Mouse (Mus musculus) ovary, postnatal 10 days (tissue): Measurements from ENCODE around the gene Mtnr1b.
"Not testable (repeated sequence)": the region's sequence is repeated elsewhere in the genome, so short reads cannot be mapped to it uniquely, and the experiment has no call there.

ENCODE experiments used
- DNase-seq: peaks from one replicate; pipeline ENCODE4 v3.0.0; 2022; ENCODE audit warnings: low spot score

The Mtnr1b gene

DNA sequence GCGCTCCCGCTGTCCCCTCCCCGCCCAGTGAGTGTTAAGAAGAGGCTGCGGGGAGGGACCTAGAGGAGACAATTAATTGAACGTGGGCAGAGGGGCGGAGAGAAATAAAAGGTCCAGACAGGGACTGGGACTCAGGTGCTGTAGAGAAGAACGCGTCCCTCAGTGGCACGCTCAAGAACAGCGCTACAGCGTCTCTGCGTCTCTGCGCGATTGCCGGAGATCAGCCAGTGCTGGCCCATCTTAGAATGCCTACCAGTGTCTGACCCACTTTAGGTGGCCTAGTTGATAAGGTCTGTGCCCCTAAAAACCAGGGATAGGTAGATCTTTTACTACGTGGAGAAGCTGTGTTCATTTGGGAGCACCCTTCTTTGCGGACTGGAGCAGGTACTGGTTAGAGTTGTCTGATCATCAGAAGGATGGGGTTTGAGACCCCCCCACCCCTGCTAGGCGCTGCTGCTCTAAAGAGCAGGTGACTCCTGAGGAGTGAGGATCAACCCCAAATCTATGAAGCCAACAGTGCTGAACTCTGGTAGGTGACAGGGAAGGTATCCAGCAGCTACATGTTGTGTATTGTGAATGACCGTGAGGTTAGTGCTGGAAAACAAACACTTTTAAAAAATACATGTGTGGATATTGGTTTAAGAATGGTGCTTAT lies at the start of gene Mtnr1b:
TSS of gene Mtnr1b (minus strand) at position 51 of the 655 bp plus-strand sequence.
- DNase-seq = no peak

DNA sequence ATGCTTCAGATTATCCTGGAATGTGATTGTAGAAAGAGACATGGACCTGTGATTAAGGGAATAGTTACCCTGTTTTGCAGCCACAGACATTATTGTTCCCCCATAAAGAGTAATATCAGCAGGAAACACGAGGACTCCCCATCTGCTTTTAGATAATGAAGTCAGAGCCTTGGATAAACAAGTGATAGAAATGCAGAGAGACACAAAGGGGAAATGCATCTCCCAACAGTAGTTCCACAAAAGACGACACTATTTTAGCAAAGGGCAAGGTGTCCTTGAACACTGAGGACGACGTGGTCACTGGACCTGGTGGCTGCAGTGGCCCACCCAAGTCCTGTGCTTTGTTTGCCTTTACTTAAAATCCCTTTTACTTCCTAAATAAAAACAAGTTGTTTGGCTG lies 45.9 kb upstream of the Mtnr1b start:
- DNase-seq = no peak

DNA sequence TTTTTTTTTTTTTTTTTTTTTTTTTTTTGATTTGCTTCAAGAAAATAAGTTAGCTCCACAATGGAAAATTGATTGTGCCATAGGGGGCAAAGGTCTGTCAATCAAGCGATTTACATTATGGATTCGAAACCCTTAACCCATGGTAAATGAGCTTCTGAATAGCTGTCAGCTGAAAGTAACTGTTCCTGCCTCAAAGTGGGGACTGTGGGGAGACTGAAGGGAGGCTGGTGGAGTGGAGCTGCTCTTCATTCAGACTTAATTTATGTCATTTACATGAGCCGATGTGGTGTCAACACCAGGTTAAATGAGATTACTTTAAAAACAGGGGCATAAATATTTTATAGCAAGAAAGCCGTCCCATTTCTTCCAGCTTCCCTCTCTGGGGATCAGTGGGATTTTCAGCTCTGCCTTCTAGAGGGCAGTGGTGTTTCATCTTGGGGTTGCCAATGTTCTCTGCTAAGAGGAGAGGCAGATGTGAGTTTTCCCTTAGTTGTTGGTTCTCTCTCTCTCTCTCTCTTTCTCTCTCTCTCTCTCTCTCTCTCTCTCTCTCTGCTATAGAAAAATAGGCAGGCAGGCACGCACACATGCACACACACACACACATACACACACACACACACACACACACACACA lies 45.1 kb upstream of the Mtnr1b start:
- no peak for DNase-seq

DNA sequence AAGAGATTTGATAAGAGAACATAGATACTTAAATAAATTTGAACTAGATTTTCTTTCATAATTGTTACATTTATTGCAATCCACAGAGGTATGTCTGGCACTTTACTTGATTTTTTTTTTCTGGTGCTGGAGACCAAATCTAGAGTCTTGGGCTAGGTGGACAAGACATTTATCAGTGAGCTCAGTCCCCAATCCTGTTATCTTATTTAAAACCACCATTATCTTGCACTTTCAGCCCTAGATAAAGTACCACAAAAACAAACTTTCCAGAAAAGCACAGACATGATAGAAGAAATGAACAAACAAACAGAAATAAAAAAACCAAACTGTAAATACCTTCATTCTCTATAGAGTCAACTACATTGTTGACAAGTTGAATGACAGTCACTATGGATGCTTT lies 42.2 kb upstream of the Mtnr1b start:
- no peak for DNase-seq

DNA sequence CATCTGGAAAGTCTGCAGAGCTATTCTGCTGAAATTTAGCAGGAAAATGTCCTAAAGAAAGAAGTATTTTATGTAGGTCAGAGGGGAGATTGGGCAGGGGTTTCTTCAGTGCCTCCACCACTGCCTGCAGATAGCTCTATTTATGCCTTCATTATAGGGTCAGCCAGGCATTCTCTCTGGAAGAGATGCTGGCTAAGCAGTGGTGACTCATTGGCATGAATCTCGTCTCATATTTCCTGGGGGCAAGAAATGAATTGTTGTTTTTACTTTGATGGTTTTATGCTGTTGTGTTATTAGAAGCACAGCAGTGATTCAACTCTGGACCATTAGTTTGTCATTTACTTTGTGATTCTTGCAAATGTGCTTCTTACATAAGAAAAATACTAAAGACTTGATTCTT lies 38.4 kb upstream of the Mtnr1b start:
- DNase-seq = no peak

DNA sequence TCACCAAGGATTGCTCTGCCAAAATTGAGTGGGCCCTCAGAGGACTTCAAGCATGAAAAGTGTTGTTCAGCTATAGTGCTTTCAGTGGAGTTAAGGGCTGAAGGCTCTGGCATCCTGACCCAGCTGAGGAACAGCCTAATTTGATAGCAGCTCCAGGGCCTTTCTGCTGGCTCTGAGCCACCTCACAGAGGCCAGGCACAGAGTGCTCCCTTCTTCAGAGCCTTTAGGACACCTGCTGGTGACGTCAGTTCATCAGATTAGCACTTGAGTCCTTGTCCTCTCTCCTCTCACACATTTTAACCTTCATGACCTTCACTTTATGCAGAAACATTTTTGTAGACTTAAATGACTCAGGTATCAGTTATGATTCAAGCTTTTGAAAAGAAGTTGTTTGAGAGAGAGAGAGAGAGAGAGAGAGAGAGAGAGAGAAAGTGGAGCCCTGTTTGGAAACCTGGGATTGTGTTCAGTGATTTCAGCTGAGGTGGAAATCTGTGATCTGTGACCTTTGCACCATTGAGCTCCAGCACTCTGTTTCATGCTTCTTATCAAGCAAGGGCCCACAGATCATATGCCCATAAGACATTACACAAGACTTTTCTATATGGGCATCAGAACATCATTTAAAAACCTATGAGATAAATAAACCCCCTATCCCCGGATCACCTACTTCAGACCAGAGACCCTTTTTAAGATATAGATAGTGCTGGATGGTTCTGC lies 35.2 kb upstream of the Mtnr1b start:
- no peak for DNase-seq

DNA sequence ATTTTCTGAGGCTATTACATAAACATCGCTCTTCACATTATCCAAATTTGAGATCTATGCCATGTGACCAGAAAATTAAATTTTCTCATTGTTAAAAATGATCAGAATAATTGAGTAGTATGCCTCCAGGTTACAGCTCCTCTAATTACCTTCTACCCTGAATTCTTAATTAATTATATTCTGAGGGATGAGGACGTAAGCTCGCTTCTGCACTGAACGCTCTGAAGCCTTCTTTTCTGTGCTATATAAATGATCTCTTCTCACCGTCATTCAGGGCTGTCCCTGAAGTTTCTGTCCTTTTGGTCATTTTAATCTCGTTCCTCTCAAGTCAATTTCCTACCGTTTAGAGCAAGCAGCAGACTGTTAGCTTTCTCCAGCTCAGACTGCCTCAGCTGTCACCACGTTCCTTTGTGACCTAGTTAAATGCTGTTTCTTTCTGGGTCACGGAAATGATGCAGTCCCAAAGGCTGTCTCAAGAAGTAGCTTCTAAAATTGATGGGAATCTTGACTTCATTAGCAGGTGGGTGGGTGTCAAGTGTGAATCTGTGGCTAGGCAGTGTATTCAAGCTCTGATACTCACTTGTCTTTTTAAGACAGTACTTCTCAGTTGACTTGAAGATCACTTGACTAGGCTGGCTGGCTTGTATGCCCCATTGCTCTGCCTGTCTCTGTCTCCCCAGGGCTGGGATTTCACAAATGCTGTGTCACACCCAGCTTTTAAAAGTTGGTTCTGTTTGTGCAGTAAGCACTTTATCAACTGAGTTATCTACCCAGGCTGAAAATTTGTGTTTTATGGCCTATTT lies 29.8 kb upstream of the Mtnr1b start:
- DNase-seq = no peak

DNA sequence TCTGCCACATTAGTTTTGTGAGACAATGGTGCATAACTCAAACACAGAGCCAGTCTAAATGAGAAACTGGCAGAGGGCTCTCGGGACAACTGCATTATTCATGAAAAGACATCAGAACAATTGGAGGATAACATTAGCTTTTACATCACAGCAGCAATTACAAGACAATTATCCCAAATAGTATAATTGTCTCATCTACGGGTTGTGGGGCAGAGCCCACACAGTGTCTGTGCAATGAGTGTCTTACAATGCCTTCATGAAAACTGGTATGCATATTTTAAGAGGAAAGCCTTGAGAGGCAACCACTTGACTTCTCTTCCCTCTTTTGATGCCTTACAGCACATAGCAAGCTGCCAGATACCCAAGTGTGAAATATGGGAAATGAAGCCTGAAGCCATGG lies 23.8 kb upstream of the Mtnr1b start:
- DNase-seq = no peak

DNA sequence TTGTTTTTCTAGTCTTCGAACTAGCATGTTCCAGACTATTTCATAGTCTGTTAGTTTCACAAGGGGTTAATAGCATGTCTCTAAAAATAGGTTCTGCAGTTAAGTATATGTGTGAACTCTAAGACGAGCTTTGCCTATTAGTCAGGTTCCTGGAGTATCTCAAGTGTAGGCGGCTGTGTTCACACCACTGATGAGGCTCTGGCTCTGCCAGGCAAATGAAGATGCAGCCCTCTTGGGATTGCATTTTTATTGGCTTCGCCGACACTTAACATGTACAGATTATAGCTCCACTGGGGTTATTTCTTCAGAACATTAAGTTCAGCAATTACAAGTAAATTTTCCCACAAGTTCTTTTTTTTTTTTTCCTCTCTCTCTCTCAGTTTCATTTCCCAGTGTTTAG lies 12.4 kb upstream of the Mtnr1b start:
- DNase-seq = no peak

DNA sequence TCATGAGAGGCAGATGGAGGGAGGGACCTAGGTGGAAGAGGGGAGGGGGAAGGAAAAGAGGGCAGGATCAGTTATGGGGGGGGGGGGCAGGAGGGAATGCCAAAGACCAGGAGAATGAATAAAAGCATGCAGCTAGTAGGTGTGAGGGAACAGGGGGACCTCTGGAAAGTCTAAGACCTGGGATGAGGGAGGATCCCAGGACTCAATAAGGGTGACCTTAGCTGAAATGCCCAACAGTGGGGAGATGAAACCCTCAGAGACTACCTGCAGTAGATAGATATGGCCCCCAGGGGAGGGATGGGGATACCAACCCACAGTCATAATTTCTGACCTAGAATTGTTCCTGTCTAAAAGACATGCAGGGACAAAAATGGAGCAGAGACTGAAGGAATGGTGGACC lies 6.4 kb upstream of the Mtnr1b start:
- no peak for DNase-seq

DNA sequence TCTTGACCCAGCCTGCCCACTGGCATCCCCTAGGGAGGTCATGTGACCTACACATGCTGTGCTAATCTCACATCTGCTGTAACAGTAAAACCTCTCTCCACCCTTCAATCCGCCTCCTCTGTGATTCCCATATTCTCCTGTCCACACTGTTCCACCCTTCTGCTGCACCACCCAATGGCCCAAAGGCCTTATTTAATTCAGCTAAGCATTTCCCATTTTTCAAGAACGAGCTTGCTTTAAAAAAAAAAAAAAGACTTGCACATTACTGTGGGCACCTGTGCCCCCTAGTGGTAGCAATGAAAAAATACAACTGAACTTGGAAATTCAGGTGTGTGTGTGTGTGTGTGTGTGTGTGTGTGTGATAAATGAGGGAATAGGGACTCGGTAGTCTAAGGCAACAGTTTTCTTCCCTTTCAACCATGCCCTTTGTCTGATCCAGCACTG lies 5.8 kb upstream of the Mtnr1b start:
- DNase-seq = no peak

DNA sequence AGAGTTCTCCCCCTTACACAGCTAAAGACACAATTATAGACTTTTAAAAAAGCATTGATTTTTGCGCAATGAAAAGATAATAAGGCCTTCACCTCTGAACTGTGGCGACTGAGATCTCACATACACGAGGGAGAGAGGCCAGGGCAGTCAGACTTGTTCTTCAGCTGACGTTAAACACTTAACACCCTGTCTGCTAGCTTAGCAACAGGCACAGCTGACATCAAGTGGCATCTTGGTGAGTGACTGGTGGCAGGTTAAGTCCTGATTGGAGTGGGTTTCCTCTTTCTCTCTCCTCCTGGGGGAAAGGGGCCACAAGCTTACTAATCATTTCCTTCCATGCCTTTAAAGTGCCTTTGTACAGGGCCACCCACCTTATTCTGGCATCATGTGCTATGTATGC lies 4.3 kb downstream of the Mtnr1b start:
- DNase-seq = no peak

DNA sequence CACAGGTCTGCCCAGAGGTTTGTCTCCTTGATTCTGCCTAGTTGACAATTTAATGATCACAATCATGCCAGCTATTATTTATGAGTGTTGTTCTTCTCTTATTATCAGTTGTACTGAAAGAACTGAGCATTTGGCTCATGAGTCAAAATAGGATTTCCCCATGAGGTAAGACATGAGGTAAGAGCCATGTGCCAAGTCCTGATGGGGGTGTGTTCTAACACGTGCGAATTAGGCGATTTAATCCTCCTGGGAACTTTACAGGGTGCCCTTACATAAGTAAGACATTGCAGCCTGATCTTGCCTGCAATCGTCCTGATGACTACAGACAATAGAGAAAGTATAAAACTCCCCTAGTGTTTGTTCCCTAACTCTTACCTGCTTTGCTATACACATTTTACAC lies 4.9 kb downstream of the Mtnr1b start:
- no peak for DNase-seq

DNA sequence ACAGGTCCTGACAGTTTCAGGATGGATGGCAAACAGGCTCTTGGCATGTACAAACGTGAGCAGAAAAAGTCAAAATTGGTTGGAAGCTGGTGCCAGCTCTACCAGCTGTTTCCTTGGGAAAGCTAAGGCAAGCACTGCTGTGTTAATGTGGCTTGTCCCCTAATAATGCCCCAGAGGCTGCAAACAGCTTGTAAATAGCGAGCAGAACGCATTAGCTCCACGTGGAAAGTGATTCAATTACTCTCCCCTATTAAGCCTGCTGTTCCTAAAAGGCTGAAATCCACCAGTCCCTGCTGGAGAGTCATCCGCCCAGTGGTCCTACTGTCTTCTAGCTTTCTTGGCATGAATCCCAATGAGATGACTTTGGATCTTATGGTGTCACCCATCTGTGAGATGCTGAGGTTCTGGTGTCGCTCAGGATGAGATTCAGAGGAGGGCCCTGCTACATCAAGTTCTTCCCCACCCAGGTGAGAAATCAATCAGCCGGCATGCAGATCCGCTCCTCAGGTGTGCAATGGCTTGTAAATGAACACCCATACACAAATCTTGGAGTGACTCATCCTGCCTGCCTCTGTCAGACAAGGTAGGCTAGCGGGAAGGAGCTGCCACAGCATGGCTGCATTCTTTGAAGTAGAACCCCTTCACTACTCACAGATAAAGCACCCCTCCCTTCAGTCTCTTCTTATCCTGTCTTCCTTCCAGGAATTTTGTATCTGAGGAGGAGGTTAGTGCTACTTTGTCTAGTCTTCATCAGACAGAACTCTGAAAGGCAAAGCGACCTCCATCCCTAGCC lies 7.9 kb downstream of the Mtnr1b start:
- no peak for DNase-seq

DNA sequence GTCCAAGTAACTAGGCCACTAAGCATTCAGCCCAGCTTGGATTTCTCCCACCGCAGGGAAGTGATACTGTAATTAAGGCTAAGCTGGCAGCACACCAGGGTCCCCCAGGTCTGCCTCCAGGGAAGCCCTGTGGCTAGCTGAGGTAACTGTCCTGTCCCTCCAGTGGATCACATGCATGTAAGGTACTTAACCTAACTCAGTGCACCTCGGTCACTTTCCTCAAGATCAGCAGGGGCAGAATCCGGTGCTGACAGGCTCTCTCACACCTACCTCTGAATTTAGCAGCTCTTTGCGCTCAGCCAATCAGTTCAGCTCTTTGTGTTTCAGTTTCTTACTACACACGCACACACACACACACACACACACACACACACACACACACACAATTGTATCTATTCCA lies 13.0 kb downstream of the Mtnr1b start:
- DNase-seq = no peak

DNA sequence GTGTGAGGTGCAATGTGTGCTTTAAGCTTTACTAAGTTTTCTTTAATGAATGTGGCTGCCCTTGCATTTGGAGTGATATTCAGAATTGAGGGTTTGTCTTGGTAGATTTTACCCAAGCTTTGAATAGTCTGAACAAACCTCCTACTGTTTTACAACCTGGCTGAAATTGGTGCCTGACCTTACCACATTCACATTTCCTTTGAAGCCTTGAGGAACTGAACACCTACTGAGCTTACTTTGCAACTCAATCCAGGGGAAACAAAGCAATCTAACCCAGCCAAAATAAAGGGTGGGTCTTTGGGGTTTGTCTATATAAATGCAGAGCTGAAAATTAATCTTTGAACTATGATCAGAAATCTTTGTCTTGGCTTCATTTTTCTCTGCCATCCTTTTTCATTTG lies 23.6 kb downstream of the Mtnr1b start:
- DNase-seq = no peak

DNA sequence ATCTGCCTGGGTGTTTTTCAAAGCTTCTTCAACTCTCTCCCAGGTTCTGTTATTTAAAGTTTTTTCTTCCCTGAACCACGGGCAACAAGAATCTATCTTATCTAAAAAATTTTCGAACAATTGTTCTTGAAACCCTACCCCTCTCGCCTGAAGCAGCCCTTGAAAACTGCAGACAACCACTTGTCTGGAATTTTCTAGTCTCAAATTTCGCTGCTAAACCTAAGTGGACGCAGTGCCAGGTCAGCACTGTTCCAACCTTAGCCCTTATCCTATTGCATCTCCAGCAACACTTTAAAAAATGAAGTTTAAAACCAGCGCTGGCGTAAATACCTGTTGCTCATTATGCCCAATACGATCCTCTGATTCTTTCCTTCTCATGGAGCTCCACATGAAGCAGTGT lies 29.0 kb downstream of the Mtnr1b start:
- DNase-seq = no peak

DNA sequence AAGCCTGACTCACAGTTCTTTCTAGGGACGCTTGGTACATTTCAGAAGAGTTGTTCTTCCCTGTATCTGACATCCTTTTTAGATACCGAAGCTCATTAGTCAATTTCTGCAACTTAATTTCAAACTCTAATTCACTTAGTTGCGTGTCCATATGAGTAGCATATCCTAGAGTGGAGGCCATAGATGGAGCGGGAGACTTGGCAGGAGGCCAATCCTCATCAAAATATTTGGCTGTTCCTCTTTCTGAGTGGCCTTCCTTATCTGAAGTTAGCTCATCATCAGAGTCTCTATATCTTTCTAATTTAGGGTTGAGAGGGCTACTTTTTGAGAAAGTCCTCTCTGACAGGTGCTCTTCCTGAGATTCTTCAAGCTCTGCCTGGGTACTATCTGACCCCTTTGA lies 29.4 kb downstream of the Mtnr1b start:
- DNase-seq = not testable (repeated sequence)

DNA sequence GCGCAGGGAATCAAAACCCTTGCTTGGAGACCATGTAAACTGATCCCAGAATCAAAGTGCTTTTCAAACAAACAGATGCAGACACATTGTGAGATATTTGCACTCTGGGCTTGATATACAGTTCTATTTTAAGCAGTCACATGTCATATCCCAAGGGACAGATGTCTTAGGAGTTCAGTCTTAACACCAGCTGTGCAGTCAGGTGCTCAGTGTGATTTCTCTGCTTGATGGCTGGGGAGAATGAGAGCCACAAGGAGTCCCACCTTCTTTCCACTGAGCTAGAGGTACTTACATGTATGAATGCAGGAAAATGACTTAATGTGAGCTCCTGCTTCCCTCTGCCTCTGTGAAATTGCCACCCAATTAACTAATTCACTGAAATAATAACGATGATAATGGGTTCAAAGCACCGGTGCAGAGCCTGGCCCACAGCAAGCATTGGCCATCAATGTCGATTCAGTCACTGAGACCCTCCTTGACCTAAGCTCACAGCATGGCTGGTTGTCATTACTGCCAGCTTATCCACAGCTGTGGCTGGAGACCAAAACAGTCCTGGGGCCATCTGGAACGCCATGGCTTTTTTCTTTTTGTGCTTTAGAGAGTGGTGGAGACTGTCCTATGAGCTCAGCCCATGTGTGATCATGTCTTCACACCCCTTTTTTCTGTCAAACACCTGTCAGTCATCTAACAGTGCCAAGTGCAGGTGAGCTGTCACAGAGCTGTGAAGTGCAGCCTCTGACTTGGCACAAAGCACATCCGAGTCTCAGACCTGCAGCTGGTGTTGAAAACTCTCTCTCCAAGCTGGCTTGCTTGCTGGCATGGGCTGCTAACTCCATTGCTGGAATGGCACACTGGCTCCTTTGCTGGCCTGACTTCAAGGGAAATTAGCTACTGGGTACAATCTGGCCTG lies 61.1 kb downstream of the Mtnr1b start:
- no peak for DNase-seq

DNA sequence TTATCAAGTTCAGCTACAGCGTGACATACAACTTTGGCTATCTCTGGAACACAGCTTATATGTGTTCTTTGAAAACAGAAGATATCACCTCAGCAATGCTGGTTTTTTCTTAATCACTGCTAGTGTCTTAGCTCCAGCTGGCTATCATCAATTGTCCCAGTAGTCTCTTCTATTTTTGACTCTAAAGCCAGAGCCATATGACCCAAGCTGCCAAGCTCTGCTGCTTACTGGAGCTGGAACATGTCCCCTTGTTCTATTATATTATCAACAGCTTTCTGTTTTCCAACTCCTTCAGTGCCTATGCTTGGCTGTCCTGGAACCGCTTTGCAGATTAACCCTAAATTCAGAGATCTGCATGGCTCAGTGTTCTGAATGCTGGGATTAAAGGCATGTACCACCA lies 70.1 kb downstream of the Mtnr1b start:
- DNase-seq = no peak
